Mouse (Mus musculus) bone marrow macrophage, adult 2 months (primary cell): ENCODE measurements around the gene Reep3.

Experiments
- CTCF ChIP-seq: IDR thresholded peaks from 2 replicates; pipeline ENCODE4 v1.5.1; 2012; ENCODE audit warnings: low read depth, mild to moderate bottlenecking, low read length, moderate library complexity
- POLR2A ChIP-seq: IDR thresholded peaks from 2 replicates; pipeline ENCODE4 v1.6.1; 2012; ENCODE audit warnings: mild to moderate bottlenecking, low read depth, low read length, borderline replicate concordance

GRCm38 (mm10) chr10:67144269-67144668, 47.5 kb upstream of the Reep3 start:
- TF ChIP-seq CTCF (no peak), POLR2A (no peak)
